Mouse (Mus musculus) forebrain, postnatal 0 days (tissue): ENCODE results near the gene Slc6a2. TPM values are rescaled to one million over a fixed set of nuclear protein-coding genes. Genes with fewer than 3 reads are reported as not detected.

Experiments used
- ATAC-seq: fragments of 200-750 bp; cut with Nextera tagmentation; 2 replicates; pipeline ENCODE4 v1.8.0; 2017; ENCODE audit warnings: mild to moderate bottlenecking, moderate library complexity
- DNase-seq: peaks from one replicate; pipeline ENCODE4 v3.0.0-alpha.2; 2015
- H3K27ac ChIP-seq: fragments of 300-500 bp; sonication (generic); 2 replicates; pipeline ENCODE4 v1.5.1; 2014; ENCODE audit warnings: low read depth, mild to moderate bottlenecking, antibody characterized with exemption, low read length, moderate library complexity, mixed read lengths
- H3K27me3 ChIP-seq: fragments of 300-500 bp; sonication (generic); 2 replicates; pipeline ENCODE4 v1.6.1; 2014; ENCODE audit warnings: mild to moderate bottlenecking, low read length, mixed read lengths; ENCODE audit not compliant: insufficient read depth
- H3K36me3 ChIP-seq: fragments of 300-500 bp; sonication (generic); 2 replicates; pipeline ENCODE4 v1.6.1; 2014; ENCODE audit warnings: mild to moderate bottlenecking, moderate library complexity; ENCODE audit not compliant: insufficient read depth
- H3K4me1 ChIP-seq: fragments of 300-500 bp; sonication (generic); 2 replicates; pipeline ENCODE4 v1.6.1; 2014; ENCODE audit warnings: antibody characterized with exemption; ENCODE audit not compliant: insufficient read depth
- H3K4me2 ChIP-seq: fragments of 300-500 bp; sonication (generic); 2 replicates; pipeline ENCODE4 v1.6.1; 2014; ENCODE audit warnings: low read depth, mild to moderate bottlenecking, moderate library complexity
- H3K4me3 ChIP-seq: fragments of 300-500 bp; sonication (generic); 2 replicates; pipeline ENCODE4 v1.5.1; 2014; ENCODE audit warnings: low read depth, low read length, mixed read lengths
- H3K9ac ChIP-seq: fragments of 300-500 bp; sonication (generic); 2 replicates; pipeline ENCODE4 v1.6.1; 2014; ENCODE audit warnings: mild to moderate bottlenecking
- H3K9me3 ChIP-seq: fragments of 300-500 bp; sonication (generic); 2 replicates; pipeline ENCODE4 v1.6.1; 2016; ENCODE audit warnings: low read length
- CTCF ChIP-seq: sonication (generic); IDR thresholded peaks from 2 replicates; pipeline ENCODE4 v1.5.1; 2016; ENCODE audit warnings: antibody characterized with exemption, control low read depth, low read depth
- WGBS: fragments of 180-500 bp; shearing (Covaris S2); extraction: QIAGEN DNeasy Blood & Tissue Kit; methylation state at CpG from one replicate; pipeline ENCODE4 v1.1.7; 2014; 5-methylcytosine and 5-hydroxymethylcytosine counted together
- polyA plus RNA-seq: library from polyadenylated mRNA; unstranded; fragments of >200 nt; fragmentation: Nextera tagmentation; extraction: Ambion mirVana; gene quantifications from 2 replicates; pipeline ENCODE4 v1.2.1, GENCODE M21; 2015
- total RNA-seq: library from RNA; depleted of rRNA; stranded (reverse); fragments of >200 nt; gene quantifications from 2 replicates; pipeline ENCODE4 v1.2.3, GENCODE M21; 2014

The Slc6a2 gene
- total and polyA plus RNA-seq, 2 experiments from 2014 or later = not detected

DNA sequence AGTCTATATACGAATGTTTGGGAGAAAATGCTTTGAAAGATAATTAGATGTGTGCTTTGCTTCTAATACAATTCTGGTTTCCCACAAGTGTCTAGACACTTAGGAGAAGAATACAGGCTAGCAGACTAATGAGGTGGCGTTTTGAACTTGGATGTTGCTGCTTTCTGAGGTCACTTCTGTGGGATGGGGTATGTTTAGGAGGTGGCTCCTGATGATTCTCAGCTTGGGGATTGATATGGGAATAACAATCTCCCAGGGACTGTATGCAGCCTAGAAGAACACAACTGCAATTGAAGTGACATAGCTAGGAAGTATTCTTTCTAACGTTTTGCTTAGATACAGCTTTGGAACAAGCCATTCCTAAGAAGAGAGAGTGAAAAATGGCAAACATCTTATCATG, 22.6 kb downstream of the Slc6a2 start:
- H3K36me3 ChIP-seq = no peaks in the 10 kb centered on the region
- no peak overlapping the region for H3K4me3 ChIP-seq
- H3K9me3 ChIP-seq = no peaks in the 10 kb centered on the region
- WGBS = 82% methylated on average over 3 of the region's 3 CpGs
- H3K27ac ChIP-seq = no peak overlapping the region
- ATAC-seq (no peak), DNase-seq (no peak)
- no peaks in the 10 kb centered on the region for H3K4me1 ChIP-seq
- no peaks in the 10 kb centered on the region for H3K27me3 ChIP-seq
- H3K9ac ChIP-seq = no peak overlapping the region
- no peak overlapping the region for H3K4me2 ChIP-seq
- TF ChIP-seq CTCF = no peak

DNA sequence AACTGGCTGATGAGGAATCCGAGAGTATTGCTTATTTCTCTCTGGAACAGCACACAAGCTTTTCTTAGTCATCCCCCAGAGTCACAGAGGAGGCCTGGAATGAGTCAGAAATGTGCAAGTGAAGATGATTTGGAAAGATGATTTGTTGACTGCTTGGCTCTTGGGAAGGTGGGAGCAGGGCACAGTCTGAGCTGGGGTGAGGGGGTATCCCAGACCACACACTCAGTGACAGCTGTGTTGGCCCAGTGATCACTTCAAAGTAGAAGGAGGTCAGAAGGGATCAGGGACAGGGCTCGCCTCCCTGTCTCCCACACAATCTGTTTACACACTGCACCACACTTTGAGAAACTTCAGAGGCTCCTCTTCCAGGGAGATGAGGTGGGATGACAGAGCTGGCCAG, 24.5 kb downstream of the Slc6a2 start:
- Histone ChIP-seq H3K36me3 (no peaks in the 10 kb centered on the region), H3K4me2 (no peak overlapping the region), H3K27ac (no peak overlapping the region), H3K9ac (no peak overlapping the region), H3K9me3 (no peaks in the 10 kb centered on the region), H3K4me1 (no peaks in the 10 kb centered on the region), H3K4me3 (no peak overlapping the region), H3K27me3 (no peaks in the 10 kb centered on the region)
- WGBS = 54% methylated on average over 2 of the region's 2 CpGs
- TF ChIP-seq CTCF = no peak
- DNase-seq (no peak), ATAC-seq (no peak)

DNA sequence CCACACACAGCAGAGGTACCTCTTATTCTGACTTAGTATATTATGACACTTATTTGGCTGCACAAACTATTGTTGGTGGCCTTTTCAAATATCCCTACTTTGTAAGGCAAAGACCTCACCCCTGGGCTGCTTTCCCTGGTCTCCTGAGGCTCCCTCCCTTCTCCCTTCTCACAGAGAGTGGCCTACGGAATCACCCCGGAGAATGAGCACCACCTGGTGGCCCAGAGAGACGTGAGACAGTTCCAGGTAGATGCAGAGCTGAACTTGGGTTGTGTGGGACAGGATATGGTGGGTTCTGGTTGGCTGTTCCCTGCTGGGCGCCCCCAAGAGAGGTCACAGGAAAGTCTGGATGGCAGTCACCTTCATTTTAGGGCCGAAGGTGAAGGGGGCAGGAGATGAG, 37.0 kb downstream of the Slc6a2 start:
- no peaks in the 10 kb centered on the region for H3K27me3 ChIP-seq
- TF ChIP-seq CTCF = peak; percentile 71
- H3K9ac ChIP-seq = no peak overlapping the region
- no peaks in the 10 kb centered on the region for H3K9me3 ChIP-seq
- no peak for ATAC-seq
- WGBS = 33% methylated on average over 5 of the region's 5 CpGs
- no peaks in the 10 kb centered on the region for H3K36me3 ChIP-seq
- no peak overlapping the region for H3K27ac ChIP-seq
- DNase-seq = peak; percentile 29
- no peak overlapping the region for H3K4me2 ChIP-seq
- H3K4me1 ChIP-seq = no peaks in the 10 kb centered on the region
- no peak overlapping the region for H3K4me3 ChIP-seq

DNA sequence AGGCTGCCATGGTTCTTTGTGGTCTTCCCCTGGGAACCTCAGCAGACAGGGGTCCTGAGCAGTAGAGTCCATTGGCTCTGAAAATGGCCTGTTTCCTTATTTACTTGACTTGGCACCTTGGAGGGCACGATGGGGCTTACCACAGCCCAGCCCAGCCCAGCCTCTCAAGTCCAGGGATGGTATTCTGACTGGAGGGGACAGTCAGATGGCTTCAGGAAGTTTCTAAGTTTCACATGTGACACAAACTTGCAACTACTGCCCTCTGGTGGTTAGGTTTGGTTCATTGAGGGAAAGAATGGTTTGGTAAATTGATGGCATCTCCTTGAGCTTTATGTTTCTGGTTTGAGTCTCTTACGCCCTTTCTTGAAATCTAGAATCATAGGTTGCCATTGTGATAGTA, 38.7 kb downstream of the Slc6a2 start:
- peak; percentile 87 for TF ChIP-seq CTCF
- peak; percentile 83 for DNase-seq
- H3K4me2 ChIP-seq = no peak overlapping the region
- H3K4me3 ChIP-seq = no peak overlapping the region
- no peak for ATAC-seq
- H3K27me3 ChIP-seq = no peaks in the 10 kb centered on the region
- H3K27ac ChIP-seq = no peak overlapping the region
- no peaks in the 10 kb centered on the region for H3K36me3 ChIP-seq
- H3K9me3 ChIP-seq = no peaks in the 10 kb centered on the region
- 30% methylated on average over 2 of the region's 2 CpGs for WGBS
- H3K4me1 ChIP-seq = no peaks in the 10 kb centered on the region
- no peak overlapping the region for H3K9ac ChIP-seq

DNA sequence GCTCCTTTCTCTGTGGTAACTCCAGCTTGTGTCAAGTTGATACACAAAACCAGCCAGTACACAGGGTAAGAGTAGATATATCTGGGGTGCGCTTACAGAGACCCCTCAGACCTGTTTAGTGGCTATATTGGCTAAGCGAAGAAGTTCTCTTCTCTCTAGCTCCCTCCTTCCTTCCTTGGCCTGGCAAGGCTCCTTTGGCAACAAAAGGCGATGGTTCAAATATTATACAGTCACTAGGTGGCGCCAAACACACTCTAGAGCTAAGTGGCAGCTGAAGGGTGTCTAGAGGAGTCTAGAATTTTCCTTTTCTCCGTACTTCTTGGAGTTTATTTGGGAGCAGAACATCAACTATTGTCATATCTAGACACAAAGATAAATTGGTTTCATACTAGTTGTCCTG, 50.4 kb downstream of the Slc6a2 start:
- 28% methylated on average over 5 of the region's 5 CpGs for WGBS
- H3K9ac ChIP-seq = no peak overlapping the region
- H3K4me3 ChIP-seq = no peak overlapping the region
- peak; percentile 73 for TF ChIP-seq CTCF
- H3K27me3 ChIP-seq = no peaks in the 10 kb centered on the region
- no peaks in the 10 kb centered on the region for H3K9me3 ChIP-seq
- 0 out of 2 replicates have a peak, but pooled peaks have one; percentile 18 for ATAC-seq
- no peaks in the 10 kb centered on the region for H3K36me3 ChIP-seq
- no peaks in the 10 kb centered on the region for H3K4me1 ChIP-seq
- DNase-seq = peak; percentile 84
- H3K27ac ChIP-seq = no peak overlapping the region
- no peak overlapping the region for H3K4me2 ChIP-seq

DNA sequence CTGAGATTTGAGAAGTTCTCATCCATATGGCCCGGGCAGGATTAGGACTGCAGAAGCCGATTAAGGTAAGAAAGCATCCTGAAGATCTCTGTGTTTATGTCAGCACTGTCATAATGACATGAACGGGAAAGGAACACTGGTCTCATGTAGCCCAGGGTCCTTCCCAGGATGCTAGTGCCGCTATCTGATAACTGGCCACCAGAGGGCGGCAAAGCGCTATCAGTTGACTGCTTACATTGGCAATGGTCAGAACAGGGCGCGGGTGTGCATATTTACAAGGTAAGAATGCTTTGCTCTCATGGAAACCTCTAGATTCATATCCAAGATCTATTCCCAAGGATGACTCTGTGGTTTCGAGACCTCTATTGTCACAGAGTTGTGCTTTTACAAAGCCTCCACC, 51.6 kb downstream of the Slc6a2 start:
- H3K9me3 ChIP-seq = no peaks in the 10 kb centered on the region
- H3K27ac ChIP-seq = no peak overlapping the region
- DNase-seq = peak; percentile 92
- WGBS = 6% methylated on average over 9 of the region's 9 CpGs
- no peaks in the 10 kb centered on the region for H3K4me1 ChIP-seq
- no peak overlapping the region for H3K9ac ChIP-seq
- ATAC-seq = peak; percentile 84
- TF ChIP-seq CTCF = peak; percentile 98
- no peak overlapping the region for H3K4me3 ChIP-seq
- no peaks in the 10 kb centered on the region for H3K27me3 ChIP-seq
- H3K36me3 ChIP-seq = no peaks in the 10 kb centered on the region
- no peak overlapping the region for H3K4me2 ChIP-seq

DNA sequence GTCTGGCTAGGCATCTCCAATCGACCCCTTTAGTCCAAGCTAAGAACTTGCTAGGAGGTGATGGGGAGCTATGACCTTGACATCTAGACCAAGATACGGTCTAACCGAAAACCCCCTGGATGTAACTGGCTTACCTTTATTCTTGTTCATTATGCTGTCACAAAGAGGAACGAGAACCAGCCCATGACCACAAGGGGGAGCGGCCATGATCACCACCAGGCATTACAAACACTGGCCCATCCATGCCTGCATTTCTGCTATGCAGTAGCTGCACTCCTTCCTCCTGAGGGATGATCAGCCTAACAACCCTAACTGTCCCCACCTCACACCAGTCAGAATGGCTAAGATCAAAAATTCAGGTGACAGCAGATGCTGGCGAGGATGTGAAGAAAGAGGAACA, 52.3 kb downstream of the Slc6a2 start:
- no peaks in the 10 kb centered on the region for H3K9me3 ChIP-seq
- H3K4me1 ChIP-seq = no peaks in the 10 kb centered on the region
- H3K36me3 ChIP-seq = no peaks in the 10 kb centered on the region
- DNase-seq = no peak
- no peak overlapping the region for H3K4me2 ChIP-seq
- no peak overlapping the region for H3K27ac ChIP-seq
- TF ChIP-seq CTCF = peak; percentile 48
- H3K4me3 ChIP-seq = no peak overlapping the region
- H3K27me3 ChIP-seq = no peaks in the 10 kb centered on the region
- 75% methylated on average over 6 of the region's 6 CpGs for WGBS
- H3K9ac ChIP-seq = no peak overlapping the region
- no peak for ATAC-seq

DNA sequence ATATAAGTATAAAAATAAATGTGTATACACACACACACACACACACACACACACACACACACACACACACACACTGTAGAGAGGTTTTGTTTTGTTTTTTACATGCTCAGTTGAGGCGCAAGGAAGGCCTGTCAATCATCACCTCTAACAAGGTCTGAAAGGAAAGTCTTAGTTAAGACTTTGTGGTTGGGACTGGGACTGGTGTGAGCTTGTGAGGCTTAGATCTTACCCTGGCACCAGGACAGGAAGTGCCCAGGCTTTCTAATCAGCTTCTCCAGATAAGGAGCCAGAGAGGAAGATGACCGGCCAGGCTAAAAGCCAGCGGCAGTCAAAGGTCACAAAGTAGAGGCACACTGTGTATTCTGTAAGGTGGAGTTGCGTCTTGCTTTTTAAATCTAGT, 54.4 kb downstream of the Slc6a2 start:
- no peak overlapping the region for H3K4me3 ChIP-seq
- H3K9ac ChIP-seq = no peak overlapping the region
- no peak overlapping the region for H3K4me2 ChIP-seq
- H3K27me3 ChIP-seq = no peaks in the 10 kb centered on the region
- no peak for TF ChIP-seq CTCF
- DNase-seq (no peak), ATAC-seq (no peak)
- 89% methylated on average over 4 of the region's 4 CpGs for WGBS
- H3K27ac ChIP-seq = no peak overlapping the region
- H3K9me3 ChIP-seq = no peaks in the 10 kb centered on the region
- no peaks in the 10 kb centered on the region for H3K4me1 ChIP-seq
- no peaks in the 10 kb centered on the region for H3K36me3 ChIP-seq
